Comparison of ENCODE assay signal across 15 mouse cellular contexts in the genomic region with DNA sequence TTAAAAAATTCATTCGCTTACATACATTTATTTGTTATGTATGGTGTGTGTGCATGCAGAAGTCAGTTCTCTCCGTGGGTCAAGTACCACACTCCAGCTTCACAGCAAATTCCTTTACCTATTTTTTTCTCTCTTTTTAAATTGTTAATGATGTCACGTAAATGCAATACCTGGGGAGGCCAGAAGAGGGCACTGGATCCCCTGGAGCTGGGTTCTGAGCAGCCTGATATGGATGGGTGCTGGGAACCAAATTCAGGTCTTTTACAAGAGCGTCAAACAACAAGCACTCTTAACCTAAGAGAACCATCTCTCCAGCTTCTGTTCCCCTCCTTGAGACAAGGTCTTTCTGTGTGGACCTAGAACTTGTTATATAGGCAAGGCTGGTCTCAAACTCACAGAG. TPM values are rescaled to one million over a fixed set of nuclear protein-coding genes. Genes with fewer than 3 reads are reported as not detected.
DNase-seq lines count a peak whose midpoint lies in the region; ATAC-seq and TF ChIP-seq lines count a peak whose summit lies in the region.
"Had no signal": no experiment of that assay in that cellular context is flagged by ENCODE, and none has a peak within 500 bp of the region (broad histone marks: within the 10 kb centered on the region; RNA-seq: fewer than 3 reads in every experiment).

No protein-coding gene starts in this region.

- WGBS in kidney, postnatal 0 days, result 80% methylated on average over 4 of the region's 4 CpGs

- TF ChIP-seq CTCF in kidney, postnatal 0 days (IDR thresholded peaks at IDR 0.05; ENCODE audit: low read depth), result peak; percentile 48

- no peak overlapping the region for H3K4me2 ChIP-seq in kidney, postnatal 0 days (ENCODE audit: low read length)
- H3K4me2 ChIP-seq: limb, embryonic 13.5 days had no signal

- no peaks in the 10 kb centered on the region for H3K9me3 ChIP-seq in kidney, postnatal 0 days (replicated peaks; ENCODE audit: low read length)

- H3K4me3 ChIP-seq in kidney, postnatal 0 days (replicated peaks; ENCODE audit: low read depth, low read length), result no peak overlapping the region
- H3K4me3 ChIP-seq: limb, embryonic 13.5 days had no signal

- H3K4me1 ChIP-seq in kidney, postnatal 0 days (replicated peaks; ENCODE audit: insufficient read depth, low read length), result no peaks in the 10 kb centered on the region; the same call in 1 of the 2 replicates

- H3K27ac ChIP-seq in kidney, postnatal 0 days, result no peak overlapping the region
- H3K27ac ChIP-seq: limb, embryonic 13.5 days had no signal

- ATAC-seq in CD4-positive, CD25-positive, alpha-beta regulatory T cell, adult 4 months, result no peak
- no peak for ATAC-seq in kidney, postnatal 0 days (replicated peaks; ENCODE audit: low FRiP score, low read depth)
- no peak for ATAC-seq in megakaryocyte progenitor cell, adult 5-6 weeks (replicated peaks; ENCODE audit: poor library complexity)

- DNase-seq in CD4-positive, CD25-positive, alpha-beta regulatory T cell, adult 2 months (ENCODE audit: low read depth, low spot score), result peak; percentile 43
- no peak for DNase-seq in kidney, postnatal 0 days (ENCODE audit: low spot score)
- no peak for DNase-seq in kidney, adult 11 months
- peak; percentile 40 for DNase-seq in 3T3-L1 (ENCODE audit: low read depth, low spot score)
- DNase-seq in R1 (ENCODE audit: low read depth, low spot score), result peak; percentile 84
- DNase-seq in right cerebral cortex, postnatal 4 days, result no peak
- DNase-seq: cerebellum, postnatal 36 days; heart, adult 11 months; layer of hippocampus, adult 9-11 months; lung, postnatal 4 days; spleen, adult 18-20 months; thymus, adult 2 months had no signal

- H3K36me3 ChIP-seq in kidney, postnatal 0 days (ENCODE audit: insufficient read depth, low read length), result no peaks in the 10 kb centered on the region
- H3K36me3 ChIP-seq: limb, embryonic 13.5 days had no signal

- H3K27me3 ChIP-seq in kidney, postnatal 0 days (ENCODE audit: insufficient read depth, low read length), result no peaks in the 10 kb centered on the region
- H3K27me3 ChIP-seq: limb, embryonic 13.5 days had no signal

- H3K9ac ChIP-seq in kidney, postnatal 0 days (ENCODE audit: low read depth, low read length), result no peak overlapping the region
- H3K9ac ChIP-seq: limb, embryonic 13.5 days had no signal

RNA-seq across cellular contexts. Expression of gene Mad2l2, which starts 13.5 kb away (rescaled TPM):
- 10 to 100 TPM; 35.8 to 41.2 TPM for polyA plus RNA-seq in CD4-positive, CD25-positive, alpha-beta regulatory T cell, adult 4 months (2017; shearing (Covaris generic))
- polyA plus RNA-seq in kidney, postnatal 0 days (2015; fragmentation: Nextera tagmentation; extraction: Ambion mirVana), result 73.1 and 77.2 TPM in 2 replicates
- total RNA-seq in megakaryocyte progenitor cell, adult 5-6 weeks (2015), result 28.7 and 34.0 TPM in 2 replicates
- total RNA-seq in megakaryocyte progenitor cell, adult 5-6 weeks (2017), result 6.6 and 8.1 TPM in 2 replicates

RNA-seq across cellular contexts. Expression of gene Draxin, which starts 13.8 kb away (rescaled TPM):
- polyA plus RNA-seq in CD4-positive, CD25-positive, alpha-beta regulatory T cell, adult 4 months (2017; shearing (Covaris generic)), result not detected
- 0.14 and 0.24 TPM in 2 replicates for polyA plus RNA-seq in kidney, postnatal 0 days (2015; fragmentation: Nextera tagmentation; extraction: Ambion mirVana)
- total RNA-seq in megakaryocyte progenitor cell, adult 5-6 weeks (2015), result not detected in 2 replicates
- total RNA-seq in megakaryocyte progenitor cell, adult 5-6 weeks (2017), result not detected in 2 replicates

RNA-seq across cellular contexts. Expression of gene Agtrap, which starts 28.8 kb away (rescaled TPM):
- 10 to 100 TPM; 19.0 to 20.0 TPM for polyA plus RNA-seq in CD4-positive, CD25-positive, alpha-beta regulatory T cell, adult 4 months (2017; shearing (Covaris generic))
- 38.4 and 38.9 TPM in 2 replicates for polyA plus RNA-seq in kidney, postnatal 0 days (2015; fragmentation: Nextera tagmentation; extraction: Ambion mirVana)
- 16.3 and 16.5 TPM in 2 replicates for total RNA-seq in megakaryocyte progenitor cell, adult 5-6 weeks (2015)
- 34.5 and 35.9 TPM in 2 replicates for total RNA-seq in megakaryocyte progenitor cell, adult 5-6 weeks (2017)

RNA-seq across cellular contexts. Expression of gene Fbxo6, which starts 35.3 kb away (rescaled TPM):
- 10 to 100 TPM; 44.1 to 56.6 TPM for polyA plus RNA-seq in CD4-positive, CD25-positive, alpha-beta regulatory T cell, adult 4 months (2017; shearing (Covaris generic))
- polyA plus RNA-seq in kidney, postnatal 0 days (2015; fragmentation: Nextera tagmentation; extraction: Ambion mirVana), result 28.5 and 33.7 TPM in 2 replicates
- 19.6 and 20.1 TPM in 2 replicates for total RNA-seq in megakaryocyte progenitor cell, adult 5-6 weeks (2015)
- total RNA-seq in megakaryocyte progenitor cell, adult 5-6 weeks (2017), result 9.1 and 11.5 TPM in 2 replicates

RNA-seq across cellular contexts. Expression of gene Fbxo44, which starts 43.6 kb away (rescaled TPM):
- 1 to 10 TPM; 2.2 to 2.6 TPM for polyA plus RNA-seq in CD4-positive, CD25-positive, alpha-beta regulatory T cell, adult 4 months (2017; shearing (Covaris generic))
- 30.2 and 30.5 TPM in 2 replicates for polyA plus RNA-seq in kidney, postnatal 0 days (2015; fragmentation: Nextera tagmentation; extraction: Ambion mirVana)
- total RNA-seq in megakaryocyte progenitor cell, adult 5-6 weeks (2015), result 1.0 and 3.0 TPM in 2 replicates
- 0.81 and 1.6 TPM in 2 replicates for total RNA-seq in megakaryocyte progenitor cell, adult 5-6 weeks (2017)

Comparison
In these comparisons a context has a peak if more than half of its experiments do, and no peak if none do; other contexts are left out.
1. DNase-seq: peak in CD4-positive, CD25-positive, alpha-beta regulatory T cell, adult 2 months (single experiment), 3T3-L1 (single experiment) and R1 (single experiment); none in kidney, postnatal 0 days (single experiment), kidney, adult 11 months (single experiment) and right cerebral cortex, postnatal 4 days (single experiment).